Mouse (Mus musculus) hindbrain, postnatal 0 days (tissue): Measurements from ENCODE around the gene Thumpd2. TPM values are rescaled to one million over a fixed set of nuclear protein-coding genes. Genes with fewer than 3 reads are reported as not detected.
A peak's percentile ranks its signal among the peaks of the same experiment; 100 is the strongest.

Source experiments
- ATAC-seq: fragments of 200-750 bp; cut with Nextera tagmentation; 2 replicates; pipeline ENCODE4 v1.8.0; 2017; ENCODE audit warnings: mild to moderate bottlenecking, moderate TSS enrichment, moderate library complexity
- DNase-seq: peaks from one replicate; pipeline ENCODE4 v3.0.0-alpha.2; 2015; ENCODE audit warnings: low spot score
- H3K27ac ChIP-seq: fragments of 300-500 bp; sonication (generic); 2 replicates; pipeline ENCODE4 v1.5.1; 2014; ENCODE audit warnings: mild to moderate bottlenecking
- H3K27me3 ChIP-seq: fragments of 300-500 bp; sonication (generic); 2 replicates; pipeline ENCODE4 v1.6.1; 2014; ENCODE audit warnings: low read length, mixed read lengths; ENCODE audit not compliant: insufficient read depth
- H3K36me3 ChIP-seq: fragments of 300-500 bp; sonication (generic); 2 replicates; pipeline ENCODE4 v1.6.1; 2014; ENCODE audit warnings: low read length, mixed read lengths; ENCODE audit not compliant: insufficient read depth
- H3K4me1 ChIP-seq: fragments of 300-500 bp; sonication (generic); 2 replicates; pipeline ENCODE4 v1.6.1; 2014; ENCODE audit warnings: antibody characterized with exemption, low read length, mixed read lengths; ENCODE audit not compliant: insufficient read depth
- H3K4me2 ChIP-seq: fragments of 300-500 bp; sonication (generic); 2 replicates; pipeline ENCODE4 v1.6.1; 2014; ENCODE audit warnings: low read depth, mild to moderate bottlenecking, low read length, moderate library complexity, mixed read lengths
- H3K4me3 ChIP-seq: fragments of 300-500 bp; sonication (generic); 2 replicates; pipeline ENCODE4 v1.5.1; 2014; ENCODE audit warnings: low read length
- H3K9ac ChIP-seq: fragments of 300-500 bp; sonication (generic); replicated peaks from 2 replicates; pipeline ENCODE4 v1.6.1; 2014; ENCODE audit warnings: mild to moderate bottlenecking, low read length, moderate library complexity, mixed read lengths
- H3K9me3 ChIP-seq: fragments of 300-500 bp; sonication (generic); 2 replicates; pipeline ENCODE4 v1.6.1; 2016; ENCODE audit warnings: low read length, mixed read lengths
- CTCF ChIP-seq: IDR thresholded peaks from 2 replicates; pipeline ENCODE4 v1.5.1; 2016; ENCODE audit warnings: antibody characterized with exemption, control low read depth, low read depth
- WGBS: fragments of 180-500 bp; shearing (Covaris S2); extraction: QIAGEN DNeasy Blood & Tissue Kit; methylation state at CpG from one replicate; pipeline ENCODE4 v1.1.7; 2014; 5-methylcytosine and 5-hydroxymethylcytosine counted together
- polyA plus RNA-seq: library from polyadenylated mRNA; unstranded; fragments of >200 nt; fragmentation: Nextera tagmentation; extraction: Ambion mirVana; gene quantifications from 2 replicates; pipeline ENCODE4 v1.2.1, GENCODE M21; 2015
- total RNA-seq: library from RNA; depleted of rRNA; stranded (reverse); fragments of >200 nt; gene quantifications from 2 replicates; pipeline ENCODE4 v1.2.3, GENCODE M21; 2014; rRNA removed

Thumpd2 gene
- 1.8 and 6.6 TPM in 2 replicates for total RNA-seq
- 6.0 and 7.9 TPM in 2 replicates for polyA plus RNA-seq

GRCm38 (mm10) chr17:81064979-81065311, at the start of gene Thumpd2:
TSS of gene Thumpd2 (minus strand) at chr17:81065082.
- Histone ChIP-seq H3K4me2 (peak within 1 kb of the TSS; percentile 70), H3K36me3 (no peaks in the 10 kb centered on the region), H3K9me3 (no peaks in the 10 kb centered on the region), H3K27ac (peak within 1 kb of the TSS; percentile 81), H3K4me3 (peak within 1 kb of the TSS; percentile 84), H3K27me3 (no peaks in the 10 kb centered on the region), H3K4me1 (no peaks in the 10 kb centered on the region; the same call in 1 of the 2 replicates), H3K9ac (peak within 1 kb of the TSS; percentile 82)
- peak; percentile 87 for TF ChIP-seq CTCF
- WGBS = under 1% methylated on average over 29 of the region's 29 CpGs
- DNase-seq = peak; percentile 98
- peak; percentile 96 for ATAC-seq

GRCm38 (mm10) chr17:81104237-81104636, 39.4 kb upstream of the Thumpd2 start:
- H3K9me3 ChIP-seq = no peaks in the 10 kb centered on the region
- H3K27ac ChIP-seq = no peak overlapping the region
- no peak for TF ChIP-seq CTCF
- H3K4me2 ChIP-seq = no peak overlapping the region
- no peaks in the 10 kb centered on the region for H3K4me1 ChIP-seq
- DNase-seq = no peak
- H3K4me3 ChIP-seq = no peak overlapping the region
- H3K27me3 ChIP-seq = no peaks in the 10 kb centered on the region
- no peak overlapping the region for H3K9ac ChIP-seq
- no peaks in the 10 kb centered on the region for H3K36me3 ChIP-seq
- ATAC-seq = no peak
- 76% methylated on average over 2 of the region's 2 CpGs for WGBS

GRCm38 (mm10) chr17:81102866-81103265, 38.0 kb upstream of the Thumpd2 start:
- Histone ChIP-seq H3K9ac (no peak overlapping the region), H3K27ac (no peak overlapping the region), H3K4me3 (no peak overlapping the region), H3K27me3 (no peaks in the 10 kb centered on the region), H3K36me3 (no peaks in the 10 kb centered on the region), H3K9me3 (no peaks in the 10 kb centered on the region), H3K4me1 (no peaks in the 10 kb centered on the region), H3K4me2 (no peak overlapping the region)
- TF ChIP-seq CTCF = no peak
- 70% methylated on average over 8 of the region's 8 CpGs for WGBS
- no peak for DNase-seq
- no peak for ATAC-seq

- no peak overlapping the region for H3K9ac ChIP-seq
- no peaks in the 10 kb centered on the region for H3K4me1 ChIP-seq
- no peaks in the 10 kb centered on the region for H3K9me3 ChIP-seq
- H3K4me3 ChIP-seq = no peak overlapping the region
- no peak overlapping the region for H3K27ac ChIP-seq
- ATAC-seq (no peak), DNase-seq (peak; percentile 50)
- no peak overlapping the region for H3K4me2 ChIP-seq
- no peaks in the 10 kb centered on the region for H3K36me3 ChIP-seq
- TF ChIP-seq CTCF = peak; percentile 33
- no peaks in the 10 kb centered on the region for H3K27me3 ChIP-seq
These were observed 33.6 kb upstream of the Thumpd2 start for GRCm38 (mm10) chr17:81098444-81098843.

- ATAC-seq (no peak), DNase-seq (no peak)
- H3K4me3 ChIP-seq = no peak overlapping the region
- no peak overlapping the region for H3K4me2 ChIP-seq
- no peaks in the 10 kb centered on the region for H3K36me3 ChIP-seq
- H3K27ac ChIP-seq = no peak overlapping the region
- H3K9ac ChIP-seq = no peak overlapping the region
- no peaks in the 10 kb centered on the region for H3K9me3 ChIP-seq
- no peaks in the 10 kb centered on the region for H3K4me1 ChIP-seq
- no peak for TF ChIP-seq CTCF
- H3K27me3 ChIP-seq = no peaks in the 10 kb centered on the region
- WGBS = 69% methylated on average over 2 of the region's 2 CpGs
These were observed 31.6 kb upstream of the Thumpd2 start for GRCm38 (mm10) chr17:81096490-81096889.

GRCm38 (mm10) chr17:81092794-81093193, 27.9 kb upstream of the Thumpd2 start:
- ATAC-seq = no peak
- Histone ChIP-seq H3K36me3 (no peaks in the 10 kb centered on the region), H3K4me3 (no peak overlapping the region), H3K27ac (no peak overlapping the region), H3K4me2 (no peak overlapping the region), H3K9ac (no peak overlapping the region), H3K9me3 (no peaks in the 10 kb centered on the region), H3K4me1 (no peaks in the 10 kb centered on the region), H3K27me3 (no peaks in the 10 kb centered on the region)
- 87% methylated on average over 5 of the region's 5 CpGs for WGBS
- TF ChIP-seq CTCF = no peak
- no peak for DNase-seq

GRCm38 (mm10) chr17:81088866-81089265, 24.0 kb upstream of the Thumpd2 start:
- Histone ChIP-seq H3K4me1 (no peaks in the 10 kb centered on the region), H3K27me3 (no peaks in the 10 kb centered on the region), H3K9ac (no peak overlapping the region), H3K4me2 (no peak overlapping the region), H3K9me3 (no peaks in the 10 kb centered on the region), H3K4me3 (no peak overlapping the region), H3K27ac (no peak overlapping the region), H3K36me3 (no peaks in the 10 kb centered on the region)
- TF ChIP-seq CTCF = no peak
- DNase-seq (no peak), ATAC-seq (no peak; the same call in 1 of the 2 replicates)
- WGBS = 51% methylated on average over 3 of the region's 3 CpGs
